Mouse (Mus musculus): ENCODE measurements around the gene 1700012A03Rik. TPM values are rescaled to one million over a fixed set of nuclear protein-coding genes. Genes with fewer than 3 reads are reported as not detected.

The 1700012A03Rik gene
- total RNA-seq, 2 experiments from 2014 or later = not detected

DNA sequence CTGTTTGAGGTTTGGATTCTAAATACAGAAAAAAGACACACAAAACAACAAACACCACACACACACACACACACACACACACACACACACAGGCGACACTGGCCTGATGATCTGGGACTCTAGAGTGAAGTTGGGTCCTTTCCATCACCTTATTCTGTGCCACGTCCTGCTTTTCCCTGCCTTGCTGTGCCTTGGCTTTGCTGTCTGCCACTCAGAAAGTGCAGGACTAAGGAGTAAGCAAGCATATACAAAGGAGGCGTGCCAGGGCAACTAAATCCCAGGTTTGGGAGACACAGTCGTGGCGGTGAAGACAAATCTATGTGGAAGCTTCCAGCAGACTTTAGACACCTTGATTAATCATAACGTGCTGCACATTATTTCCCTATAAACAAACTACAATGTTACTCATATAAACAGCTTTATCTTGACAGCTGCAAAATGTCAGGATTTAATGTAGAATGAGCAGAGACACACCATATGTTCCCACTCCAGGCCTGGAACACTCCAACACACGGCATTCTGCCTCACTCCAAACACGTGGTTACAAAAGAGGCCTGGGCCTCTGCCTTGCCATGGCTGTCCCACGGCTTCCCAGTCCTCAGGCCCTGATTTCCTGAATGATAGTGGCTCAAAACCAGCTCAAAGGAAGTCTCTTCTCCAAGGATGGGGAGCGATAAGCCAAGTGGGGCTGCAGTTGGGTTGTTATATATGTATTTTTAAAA lies 15.9 kb downstream of the 1700012A03Rik start:
- intact Hi-C loops (cut with DNase I) = no loop called here

GRCm38 (mm10) chr6:32072161-32072560 lies 22.1 kb downstream of the 1700012A03Rik start:
- intact Hi-C loops (cut with DNase I) = no loop called here

More for the DNA sequence above, 15.9 kb downstream of the 1700012A03Rik start:
- no peak for DNase-seq (ENCODE audit: low spot score in 2 of 2)

DNA sequence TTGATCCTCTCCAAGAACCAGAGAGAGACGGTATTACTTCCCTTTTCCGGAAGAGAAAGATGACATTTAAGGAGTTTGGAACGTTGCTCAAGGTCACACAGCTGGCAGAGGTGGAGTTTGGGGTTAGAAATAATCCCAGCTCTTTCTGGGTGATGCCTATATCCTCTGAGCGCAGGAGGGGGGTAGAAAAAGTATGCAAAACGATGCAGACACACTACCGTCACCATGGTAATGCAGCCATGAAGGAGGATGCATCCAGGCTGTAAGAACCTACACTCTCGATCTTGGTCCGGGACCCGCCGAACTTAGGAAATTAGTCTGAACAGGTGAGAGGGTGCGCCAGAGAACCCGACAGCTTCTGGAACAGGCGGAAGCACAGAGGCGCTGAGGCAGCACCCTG lies 43.3 kb downstream of the 1700012A03Rik start:
- intact Hi-C loops (cut with DNase I) = no loop called here
- no peak for DNase-seq (ENCODE audit: low spot score in 2 of 2)

More at GRCm38 (mm10) chr6:32072161-32072560, 22.1 kb downstream of the 1700012A03Rik start:
- no peak for DNase-seq (ENCODE audit: low spot score in 2 of 2)

DNA sequence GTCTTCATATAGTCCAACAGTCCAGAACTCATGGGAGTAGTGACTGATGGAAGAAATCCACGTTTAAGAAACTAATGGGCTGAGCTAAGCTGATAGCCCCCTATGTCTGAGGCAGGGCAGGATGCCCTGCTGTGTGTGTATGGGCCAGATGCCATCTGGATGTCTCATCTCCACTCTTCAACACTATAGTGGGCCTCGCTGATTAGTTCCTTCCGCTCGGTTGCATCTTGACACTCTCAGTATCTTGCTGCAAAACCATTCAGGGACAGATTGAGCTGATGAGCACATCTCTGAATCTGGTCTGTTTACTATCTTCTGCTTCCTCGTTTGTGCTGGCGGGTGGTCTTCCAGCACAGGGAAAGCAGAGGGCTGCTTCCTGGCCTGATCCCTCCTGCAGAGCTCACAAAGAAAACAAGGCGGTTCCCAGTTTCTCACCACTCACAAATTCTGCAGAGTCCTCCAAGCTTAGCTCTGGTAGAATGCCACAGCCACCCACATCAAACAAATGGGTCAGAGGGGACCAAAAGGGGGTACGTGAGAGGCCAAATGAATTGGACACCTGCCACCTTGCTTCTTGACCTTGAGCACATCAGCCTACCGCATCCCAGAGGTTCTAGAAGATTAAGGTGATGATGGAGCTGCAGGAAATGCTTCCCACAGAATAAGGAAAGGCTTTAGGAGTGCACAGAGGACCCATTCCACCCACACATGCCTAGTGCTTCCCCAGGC lies 55.7 kb downstream of the 1700012A03Rik start:
- no peak for DNase-seq (ENCODE audit: low spot score in 2 of 2)
- intact Hi-C loops (cut with DNase I) = no loop called here
